Mouse (Mus musculus) right cerebral cortex, postnatal 10 days (tissue): ENCODE results near the gene Defb47.

Experiments used
- DNase-seq, 2 experiments: peaks; one replicate each; pipeline ENCODE4 v3.0.0; 2021; ENCODE audit warnings: low spot score in 2 of 2

Defb47 gene

GRCm38 (mm10) chr14:62997777-62998176 lies at the start of gene Defb47:
Defb47 (plus strand) TSS chr14:62998077.
- no peak for DNase-seq

GRCm38 (mm10) chr14:62956091-62956490 lies 41.8 kb upstream of the Defb47 start:
- no peak for DNase-seq

GRCm38 (mm10) chr14:62963632-62964031 lies 34.2 kb upstream of the Defb47 start:
- no peak for DNase-seq

GRCm38 (mm10) chr14:62965342-62965741 lies 32.5 kb upstream of the Defb47 start:
- no peak for DNase-seq

- no peak for DNase-seq
Measured at GRCm38 (mm10) chr14:62965811-62966520, 31.9 kb upstream of the Defb47 start.

- peak; percentile 57 to 81 for DNase-seq
Measured at GRCm38 (mm10) chr14:62975046-62975445, 22.8 kb upstream of the Defb47 start.

- DNase-seq: no peak
Measured at GRCm38 (mm10) chr14:62979815-62980214, 18.1 kb upstream of the Defb47 start.

- DNase-seq: no peak
Measured at GRCm38 (mm10) chr14:62984410-62984809, 13.5 kb upstream of the Defb47 start, which contains the start of gene Defb48. Defb48 (minus strand) TSS chr14:62984510.

GRCm38 (mm10) chr14:62991271-62991670 lies 6.6 kb upstream of the Defb47 start:
- no peak for DNase-seq

GRCm38 (mm10) chr14:62991849-62992510 lies 5.9 kb upstream of the Defb47 start:
- DNase-seq: no peak

GRCm38 (mm10) chr14:62998977-62999376 lies 1.1 kb downstream of the Defb47 start:
- no peak for DNase-seq

GRCm38 (mm10) chr14:63002588-63002987 lies 4.7 kb downstream of the Defb47 start:
- DNase-seq: no peak

GRCm38 (mm10) chr14:63011471-63011870 lies 13.6 kb downstream of the Defb47 start, which contains the start of gene Defb43:
Defb43 (plus strand) TSS chr14:63011771.
- DNase-seq: no peak

GRCm38 (mm10) chr14:63013082-63013481 lies 15.2 kb downstream of the Defb47 start:
- no peak for DNase-seq

GRCm38 (mm10) chr14:63014667-63015066 lies 16.8 kb downstream of the Defb47 start:
- no peak for DNase-seq

GRCm38 (mm10) chr14:63020524-63021156 lies 22.8 kb downstream of the Defb47 start:
- DNase-seq: no peak

GRCm38 (mm10) chr14:63046691-63047090 lies 48.8 kb downstream of the Defb47 start, which contains the start of gene Defb42:
Defb42 (plus strand) TSS chr14:63046991.
- no peak for DNase-seq

- DNase-seq: no peak
Measured at GRCm38 (mm10) chr14:63049910-63050370, 52.1 kb downstream of the Defb47 start, which contains the start of gene Defb30. Defb30 (minus strand) TSS chr14:63049960.
